Comparison of ENCODE assay signal across 26 mouse cellular contexts in genomic region chr16:96602206-96602605, GRCm38 (mm10).
DNase-seq lines count a peak whose midpoint lies in the region; ATAC-seq and TF ChIP-seq lines count a peak whose summit lies in the region.
"Had no signal": no experiment of that assay in that cellular context is flagged by ENCODE, and none has a peak within 500 bp of the region (broad histone marks: within the 10 kb centered on the region; RNA-seq: fewer than 3 reads in every experiment).

No protein-coding gene starts in this region.

- no peak overlapping the region for H3K4me3 ChIP-seq in gastrocnemius, adult 2 months
- H3K4me3 ChIP-seq: embryonic facial prominence, embryonic 12.5 days; erythroblast, embryonic 14.5 days; forebrain, embryonic 10.5 days; forebrain, embryonic 13.5 days; heart, adult 2 months; heart, embryonic 10.5 days; hindbrain, embryonic 10.5 days; hindbrain, embryonic 13.5 days had no signal

- no peak overlapping the region for H3K27ac ChIP-seq in gastrocnemius, adult 2 months
- H3K27ac ChIP-seq: embryonic facial prominence, embryonic 12.5 days; forebrain, embryonic 10.5 days; forebrain, embryonic 13.5 days; heart, adult 2 months; heart, embryonic 10.5 days; hindbrain, embryonic 10.5 days; hindbrain, embryonic 13.5 days had no signal

- intact Hi-C loops in gastrocnemius, adult 2 months (cut with DNase I): no loop called here

- TF ChIP-seq CTCF in gastrocnemius, adult 2 months (IDR thresholded peaks at IDR 0.05): no peak

- no peak for DNase-seq in frontal cortex, postnatal 25 days (ENCODE audit: low spot score in 2 of 2)
- peak; percentile 7 for DNase-seq in right cerebral cortex, adult 18-20 months
- no peak for DNase-seq in right cerebral cortex, postnatal 14 days
- DNase-seq in telencephalon, adult 2 months (ENCODE audit: low read depth, low spot score): peak; percentile 23
- no peak for DNase-seq in gastrocnemius, adult 2 months
- DNase-seq: adrenal gland, adult 2 months; adrenal gland, postnatal 14 days; B cell, adult 2 months; cerebellum, adult 11-12 months; cerebellum, adult 8-10 months; cerebellum, postnatal 10 days; cerebellum, postnatal 36 days; gastrocnemius, postnatal 10 days; gastrocnemius, postnatal 36 days; heart, adult 2 months; kidney, adult 2 months had no signal

- ATAC-seq in frontal cortex, adult (ENCODE audit: low TSS enrichment): peak; percentile 70; the same call in 1 of the 2 replicates
- ATAC-seq: forebrain, embryonic 13.5 days; forebrain, embryonic 16.5 days; intestine, postnatal 0 days had no signal

Comparison
In these comparisons a context has a peak if more than half of its experiments do, and no peak if none do; other contexts are left out.
1. DNase-seq: peak in right cerebral cortex, adult 18-20 months (single experiment) and telencephalon, adult 2 months (single experiment); none in frontal cortex, postnatal 25 days (0 of 2), right cerebral cortex, postnatal 14 days (single experiment) and gastrocnemius, adult 2 months (single experiment).